Comparison of ENCODE assay signal across 14 mouse cellular contexts in the genomic region with DNA sequence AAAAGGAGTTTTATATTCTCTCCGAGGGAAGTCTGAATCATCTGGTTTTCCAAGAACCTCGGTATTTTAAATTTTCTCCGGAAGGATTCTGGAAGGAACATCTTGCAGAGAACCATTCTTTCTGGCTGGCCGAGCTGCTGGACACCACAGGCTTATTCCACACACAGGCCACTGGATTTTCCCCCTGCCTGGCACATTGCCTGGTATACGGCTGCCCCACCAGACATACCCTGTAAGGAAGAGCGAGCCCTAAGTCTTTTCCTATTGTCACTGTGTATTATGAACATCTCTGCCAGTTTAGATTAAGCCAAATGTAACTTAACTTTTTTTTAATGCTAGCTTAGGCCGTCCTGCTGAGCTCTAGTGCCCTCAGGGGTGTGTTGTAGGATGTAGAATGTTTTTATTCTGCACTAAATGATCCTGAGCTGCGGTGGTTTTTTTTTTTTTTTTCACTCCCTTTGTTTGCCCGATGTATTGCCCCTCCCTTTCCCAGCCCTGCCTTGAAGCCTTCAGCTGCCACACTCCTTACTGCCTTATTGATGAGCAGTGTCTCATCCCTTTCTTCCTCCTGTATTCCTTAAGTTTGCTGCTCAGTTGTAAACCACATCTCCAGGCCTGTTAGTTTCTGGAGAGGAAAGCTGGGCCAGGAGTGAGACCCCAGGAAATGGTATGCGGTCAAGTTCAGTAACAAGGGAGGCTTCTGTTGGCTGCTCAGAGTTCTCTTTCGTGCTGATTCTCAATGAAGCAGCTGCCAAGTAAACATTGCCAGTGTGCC.
DNase-seq lines count a peak whose midpoint lies in the region; ATAC-seq and TF ChIP-seq lines count a peak whose summit lies in the region.
"Had no signal": no experiment of that assay in that cellular context is flagged by ENCODE, and none has a peak within 500 bp of the region (broad histone marks: within the 10 kb centered on the region; RNA-seq: fewer than 3 reads in every experiment).

No protein-coding gene starts in this region.

- intact Hi-C loops in left cerebral cortex, postnatal 4 days (cut with DNase I) = no loop called here
- intact Hi-C loops in left cerebral cortex, adult 2 months (cut with DNase I) = no loop called here

- WGBS in embryonic facial prominence, embryonic 12.5 days = 30% methylated on average over 11 of the region's 11 CpGs
- 20% methylated on average over 11 of the region's 11 CpGs for WGBS in hindbrain, embryonic 16.5 days
- 23% methylated on average over 11 of the region's 11 CpGs for WGBS in neural tube, embryonic 13.5 days

- no peak overlapping the region for H3K4me3 ChIP-seq in left cerebral cortex, adult 2 months
- no peak overlapping the region for H3K4me3 ChIP-seq in embryonic facial prominence, embryonic 12.5 days
- no peak overlapping the region for H3K4me3 ChIP-seq in hindbrain, embryonic 16.5 days (ENCODE audit: low read length)
- H3K4me3 ChIP-seq in neural tube, embryonic 13.5 days = no peak overlapping the region
- H3K4me3 ChIP-seq: erythroblast, embryonic 14.5 days; heart, embryonic 15.5 days had no signal

- H3K27me3 ChIP-seq in embryonic facial prominence, embryonic 12.5 days = no peaks in the 10 kb centered on the region
- no peaks in the 10 kb centered on the region for H3K27me3 ChIP-seq in hindbrain, embryonic 16.5 days (replicated peaks; ENCODE audit: control insufficient read depth, insufficient read depth, low read length)
- no peaks in the 10 kb centered on the region for H3K27me3 ChIP-seq in neural tube, embryonic 13.5 days
- H3K27me3 ChIP-seq: heart, embryonic 15.5 days had no signal

- TF ChIP-seq CTCF in left cerebral cortex, adult 2 months (IDR thresholded peaks at IDR 0.05) = no peak

- no peak for ATAC-seq in embryonic facial prominence, embryonic 12.5 days (ENCODE audit: insufficient number of reproducible peaks, insufficient read depth, low FRiP score, low TSS enrichment)
- ATAC-seq in hindbrain, embryonic 16.5 days = peak; percentile 91
- ATAC-seq in neural tube, embryonic 13.5 days (ENCODE audit: low read depth) = peak; percentile 88

- peaks cover 7% of the 10 kb centered on the region; the same call in 1 of the 2 replicates for H3K4me1 ChIP-seq in embryonic facial prominence, embryonic 12.5 days
- H3K4me1 ChIP-seq in hindbrain, embryonic 16.5 days (ENCODE audit: control insufficient read depth, insufficient read depth, low read depth, low read length) = peaks cover 12% of the 10 kb centered on the region
- peaks cover 22% of the 10 kb centered on the region for H3K4me1 ChIP-seq in neural tube, embryonic 13.5 days (replicated peaks)
- H3K4me1 ChIP-seq: heart, embryonic 15.5 days had no signal

- DNase-seq in left cerebral cortex, postnatal 4 days = peak; percentile 72
- no peak for DNase-seq in left cerebral cortex, adult 2 months (ENCODE audit: extremely low spot score in 1 of 2, low spot score in 2 of 2)
- DNase-seq in left cerebral cortex, adult 11 months (ENCODE audit: low spot score) = no peak
- no peak for DNase-seq in spleen, postnatal 36 days (ENCODE audit: low spot score in 2 of 2)
- DNase-seq in urinary bladder, postnatal 14 days (ENCODE audit: low spot score) = no peak
- DNase-seq: adrenal gland, postnatal 36 days; spleen, adult 18-20 months had no signal

- no peaks in the 10 kb centered on the region for H3K9me3 ChIP-seq in embryonic facial prominence, embryonic 12.5 days
- no peaks in the 10 kb centered on the region for H3K9me3 ChIP-seq in hindbrain, embryonic 16.5 days (ENCODE audit: control insufficient read depth, low read length)
- no peaks in the 10 kb centered on the region for H3K9me3 ChIP-seq in neural tube, embryonic 13.5 days
- H3K9me3 ChIP-seq: heart, embryonic 15.5 days had no signal

- H3K9ac ChIP-seq in embryonic facial prominence, embryonic 12.5 days = no peak overlapping the region
- H3K9ac ChIP-seq in hindbrain, embryonic 16.5 days (ENCODE audit: low read depth, low read length) = no peak overlapping the region
- H3K9ac ChIP-seq in neural tube, embryonic 13.5 days = peak overlapping the region; percentile 31; the same call in 1 of the 2 replicates
- H3K9ac ChIP-seq: heart, embryonic 15.5 days; liver, embryonic 14.5 days had no signal

- H3K27ac ChIP-seq in left cerebral cortex, adult 2 months = no peak overlapping the region
- 0 out of 2 replicates have a peak overlapping the region, but pooled peaks have one; percentile 17 for H3K27ac ChIP-seq in embryonic facial prominence, embryonic 12.5 days
- H3K27ac ChIP-seq in hindbrain, embryonic 16.5 days (ENCODE audit: low read depth, low read length) = peak overlapping the region; percentile 51; the same call in 1 of the 2 replicates
- peak overlapping the region; percentile 79 for H3K27ac ChIP-seq in neural tube, embryonic 13.5 days (replicated peaks)
- H3K27ac ChIP-seq: heart, embryonic 15.5 days; kidney, postnatal 0 days; liver, embryonic 14.5 days had no signal

- H3K36me3 ChIP-seq in embryonic facial prominence, embryonic 12.5 days = no peaks in the 10 kb centered on the region
- no peaks in the 10 kb centered on the region for H3K36me3 ChIP-seq in hindbrain, embryonic 16.5 days (ENCODE audit: control insufficient read depth, insufficient read depth, low read length)
- H3K36me3 ChIP-seq in neural tube, embryonic 13.5 days = no peaks in the 10 kb centered on the region
- H3K36me3 ChIP-seq: heart, embryonic 15.5 days had no signal

- no peak overlapping the region for H3K4me2 ChIP-seq in embryonic facial prominence, embryonic 12.5 days (replicated peaks)
- H3K4me2 ChIP-seq in hindbrain, embryonic 16.5 days (ENCODE audit: low read length) = no peak overlapping the region
- H3K4me2 ChIP-seq in neural tube, embryonic 13.5 days = peak overlapping the region; percentile 31
- H3K4me2 ChIP-seq: heart, embryonic 15.5 days had no signal
